Mouse (Mus musculus) midbrain, embryonic 15.5 days (tissue): ENCODE measurements around the gene Slc24a4. TPM values are rescaled to one million over a fixed set of nuclear protein-coding genes. Genes with fewer than 3 reads are reported as not detected.

Experiments
- ATAC-seq: fragments of 200-750 bp; cut with Nextera tagmentation; replicated peaks from 2 replicates; pipeline ENCODE4 v1.8.0; 2017; ENCODE audit warnings: moderate TSS enrichment
- H3K27ac ChIP-seq: fragments of 300-500 bp; sonication (generic); 2 replicates; pipeline ENCODE4 v1.5.1; 2015; ENCODE audit warnings: mild to moderate bottlenecking, inconsistent platforms
- H3K27me3 ChIP-seq: fragments of 300-500 bp; sonication (generic); replicated peaks from 2 replicates; pipeline ENCODE4 v1.6.1; 2015; ENCODE audit warnings: inconsistent platforms
- H3K36me3 ChIP-seq: fragments of 300-500 bp; sonication (generic); replicated peaks from 2 replicates; pipeline ENCODE4 v1.6.1; 2015; ENCODE audit warnings: inconsistent platforms
- H3K4me1 ChIP-seq: fragments of 300-500 bp; sonication (generic); 2 replicates; pipeline ENCODE4 v1.6.1; 2015; ENCODE audit warnings: inconsistent platforms
- H3K4me2 ChIP-seq: fragments of 300-500 bp; sonication (generic); 2 replicates; pipeline ENCODE4 v1.6.1; 2015; ENCODE audit warnings: inconsistent platforms, mild to moderate bottlenecking, moderate library complexity
- H3K4me3 ChIP-seq: fragments of 300-500 bp; sonication (generic); 2 replicates; pipeline ENCODE4 v1.5.1; 2015; ENCODE audit warnings: mild to moderate bottlenecking, inconsistent platforms
- H3K9ac ChIP-seq: fragments of 300-500 bp; sonication (generic); 2 replicates; pipeline ENCODE4 v1.6.1; 2015; ENCODE audit warnings: mild to moderate bottlenecking, inconsistent platforms
- H3K9me3 ChIP-seq: fragments of 300-500 bp; sonication (generic); 2 replicates; pipeline ENCODE4 v1.6.1; 2016; ENCODE audit warnings: inconsistent platforms
- WGBS: fragments of 180-500 bp; shearing (Covaris S2); methylation state at CpG from one replicate; pipeline ENCODE4 v1.1.7; 2015; ENCODE audit warnings: mixed read lengths; 5-methylcytosine and 5-hydroxymethylcytosine counted together
- polyA plus RNA-seq: library from polyadenylated mRNA; unstranded; fragments of >200 nt; fragmentation: Nextera tagmentation; extraction: Ambion mirVana; gene quantifications from 2 replicates; pipeline ENCODE4 v1.2.1, GENCODE M21; 2015

Slc24a4 gene
- polyA plus RNA-seq, 1 experiment from 2014 or later, result 1.7 TPM

GRCm38 (mm10) chr12:102282126-102282525, 153.6 kb downstream of the Slc24a4 start:
- ATAC-seq, result no peak
- Histone ChIP-seq H3K9me3 (no peaks in the 10 kb centered on the region), H3K4me2 (peak overlapping the region; percentile 99; the same call in 1 of the 2 replicates), H3K27ac (no peak overlapping the region), H3K4me1 (peaks cover 17% of the 10 kb centered on the region), H3K36me3 (no peaks in the 10 kb centered on the region), H3K4me3 (no peak overlapping the region), H3K27me3 (peaks cover 7% of the 10 kb centered on the region; the same call in 1 of the 2 replicates), H3K9ac (no peak overlapping the region)
- 47% methylated on average over 2 of the region's 2 CpGs for WGBS

DNA sequence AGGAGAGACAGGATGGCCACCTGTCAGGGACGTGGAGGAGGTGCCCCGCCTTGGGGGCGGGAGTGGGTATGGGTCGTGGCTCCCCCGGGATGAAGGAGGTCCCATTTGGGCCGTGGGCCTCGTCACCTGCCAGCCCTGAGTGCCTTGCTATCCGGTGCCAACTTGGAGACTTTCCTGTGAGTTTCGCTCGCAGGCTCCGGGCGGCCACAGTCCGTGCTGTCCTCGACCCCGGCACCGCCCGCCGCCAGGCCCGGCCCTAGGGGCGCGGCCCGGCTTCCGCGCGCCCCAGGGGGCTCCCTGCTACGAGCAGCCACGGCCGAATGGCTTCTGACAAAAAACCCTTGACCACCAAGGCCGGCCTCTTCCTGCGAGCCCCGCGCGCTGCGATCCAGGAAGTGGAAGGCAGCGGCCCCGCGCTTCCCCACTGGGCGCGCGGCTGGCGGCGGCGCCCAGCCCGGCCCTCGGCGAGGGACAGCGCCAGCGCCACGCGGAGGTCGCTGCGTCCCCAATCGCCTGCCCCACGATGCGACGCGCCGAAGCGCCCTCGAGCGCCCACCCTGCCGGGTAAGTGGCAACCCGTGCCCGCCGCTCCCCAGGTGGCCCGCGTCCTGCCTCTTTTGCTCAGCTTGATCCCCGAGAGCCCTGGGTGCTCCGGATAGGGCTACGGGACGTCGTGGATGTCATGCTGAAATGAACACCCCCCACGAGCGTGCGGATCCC, 154.4 kb downstream of the Slc24a4 start, which contains the start of gene Rin3:
Gene Rin3, plus strand, starts transcription at position 286 of the 720 bp plus-strand sequence.
- H3K36me3 ChIP-seq, result no peaks in the 10 kb centered on the region
- peak within 1 kb of the TSS; percentile 99 for H3K4me2 ChIP-seq
- peaks cover 17% of the 10 kb centered on the region for H3K4me1 ChIP-seq
- H3K27ac ChIP-seq, result peak within 1 kb of the TSS; percentile 25
- H3K27me3 ChIP-seq, result peaks cover 7% of the 10 kb centered on the region; the same call in 1 of the 2 replicates
- ATAC-seq, result peak; percentile 64
- peak within 1 kb of the TSS; percentile 55 for H3K9ac ChIP-seq
- 1% methylated on average over 63 of the region's 75 CpGs for WGBS
- H3K4me3 ChIP-seq, result peak within 1 kb of the TSS; percentile 52
- H3K9me3 ChIP-seq, result no peaks in the 10 kb centered on the region

DNA sequence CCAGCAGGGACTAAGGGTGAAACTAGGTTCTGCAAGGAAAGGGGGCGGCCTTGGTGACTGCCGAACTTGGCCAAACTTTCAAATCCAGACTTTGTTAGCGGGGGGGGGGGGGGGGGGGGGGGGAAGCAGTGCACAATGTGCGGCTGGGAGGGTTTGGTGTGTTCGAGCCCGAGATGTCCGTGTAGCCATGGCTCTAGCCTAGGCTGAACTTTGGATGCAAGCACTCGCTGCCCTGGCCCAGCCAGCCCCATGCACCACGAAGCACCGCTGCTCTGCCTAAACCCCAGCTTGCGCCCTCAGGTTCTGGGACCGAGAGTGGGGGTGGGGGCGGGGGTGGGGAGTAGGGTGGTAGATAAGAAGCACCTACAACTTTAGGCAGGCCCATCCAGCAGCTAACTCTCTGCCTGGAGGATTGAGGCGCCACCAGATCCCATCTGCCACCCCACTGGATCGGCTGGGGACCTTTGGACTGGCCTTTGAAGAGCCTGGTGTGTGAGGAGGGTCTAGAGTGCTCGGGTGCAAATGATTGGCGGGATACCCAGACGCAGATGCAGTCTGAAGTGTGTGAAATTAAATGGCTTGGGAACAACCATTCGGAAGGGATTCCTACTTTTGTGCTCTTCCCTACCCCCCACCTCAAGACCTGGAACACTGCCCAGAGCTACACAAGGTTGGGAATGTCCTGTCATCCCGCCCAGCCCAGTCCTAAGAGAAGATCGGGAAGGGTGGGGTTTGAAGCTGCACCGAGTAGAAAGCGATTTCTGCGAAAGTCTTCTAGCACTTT, 155.1 kb downstream of the Slc24a4 start:
- peaks cover 17% of the 10 kb centered on the region for H3K4me1 ChIP-seq
- H3K27me3 ChIP-seq, result peaks cover 7% of the 10 kb centered on the region; the same call in 1 of the 2 replicates
- H3K4me2 ChIP-seq, result peak overlapping the region; percentile 99
- no peaks in the 10 kb centered on the region for H3K36me3 ChIP-seq
- 5% methylated on average over 23 of the region's 24 CpGs for WGBS
- no peaks in the 10 kb centered on the region for H3K9me3 ChIP-seq
- H3K9ac ChIP-seq, result peak overlapping the region; percentile 55
- peak overlapping the region; percentile 52 for H3K4me3 ChIP-seq
- peak; percentile 61 for ATAC-seq
- peak overlapping the region; percentile 25; the same call in 1 of the 2 replicates for H3K27ac ChIP-seq

GRCm38 (mm10) chr12:102284267-102284610, 155.7 kb downstream of the Slc24a4 start:
- Histone ChIP-seq H3K4me2 (peak overlapping the region; percentile 99; the same call in 1 of the 2 replicates), H3K36me3 (no peaks in the 10 kb centered on the region), H3K9ac (no peak overlapping the region), H3K9me3 (no peaks in the 10 kb centered on the region), H3K4me3 (0 out of 2 replicates have a peak overlapping the region, but pooled peaks have one; percentile 52), H3K4me1 (peaks cover 17% of the 10 kb centered on the region), H3K27me3 (peaks cover 7% of the 10 kb centered on the region; the same call in 1 of the 2 replicates), H3K27ac (no peak overlapping the region)
- no peak for ATAC-seq
- 32% methylated on average over 9 of the region's 9 CpGs for WGBS

DNA sequence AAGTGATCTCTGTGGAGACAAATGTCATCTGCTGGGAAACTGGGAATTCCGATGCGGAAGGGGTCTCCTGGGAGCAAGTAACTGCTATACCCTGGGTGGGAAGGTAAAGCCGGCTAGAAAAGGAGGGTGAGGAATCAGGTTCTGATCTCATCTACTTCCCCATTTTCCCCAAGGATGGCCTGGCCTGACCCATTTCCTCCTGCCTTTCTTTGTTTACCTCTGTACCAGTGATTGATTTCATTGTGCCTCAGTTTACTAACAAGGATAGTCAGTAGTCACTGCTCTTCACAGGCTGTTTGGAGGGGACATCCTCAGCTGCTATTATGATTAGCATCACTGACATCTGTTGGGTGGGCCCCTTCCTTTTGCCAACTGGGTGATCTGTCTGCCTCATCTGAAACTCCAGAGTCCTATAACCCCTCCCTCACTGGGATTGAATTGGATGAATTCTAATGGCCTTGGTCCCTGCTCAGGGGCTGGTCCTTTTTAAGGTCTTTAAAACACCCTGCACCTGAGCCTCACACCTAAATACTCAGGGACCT, 156.2 kb downstream of the Slc24a4 start:
- H3K9ac ChIP-seq, result no peak overlapping the region
- H3K27ac ChIP-seq, result no peak overlapping the region
- peaks cover 17% of the 10 kb centered on the region for H3K4me1 ChIP-seq
- 57% methylated on average over 3 of the region's 3 CpGs for WGBS
- H3K4me2 ChIP-seq, result peak overlapping the region; percentile 99; the same call in 1 of the 2 replicates
- H3K27me3 ChIP-seq, result peaks cover 7% of the 10 kb centered on the region; the same call in 1 of the 2 replicates
- no peak for ATAC-seq
- no peaks in the 10 kb centered on the region for H3K9me3 ChIP-seq
- no peak overlapping the region for H3K4me3 ChIP-seq
- no peaks in the 10 kb centered on the region for H3K36me3 ChIP-seq

GRCm38 (mm10) chr12:102285318-102285717, 156.8 kb downstream of the Slc24a4 start:
- H3K9ac ChIP-seq, result no peak overlapping the region
- H3K4me1 ChIP-seq, result peaks cover 17% of the 10 kb centered on the region
- no peaks in the 10 kb centered on the region for H3K36me3 ChIP-seq
- H3K9me3 ChIP-seq, result no peaks in the 10 kb centered on the region
- H3K4me2 ChIP-seq, result no peak overlapping the region
- no peak overlapping the region for H3K27ac ChIP-seq
- WGBS, result 73% methylated on average over 6 of the region's 6 CpGs
- peaks cover 7% of the 10 kb centered on the region; the same call in 1 of the 2 replicates for H3K27me3 ChIP-seq
- no peak for ATAC-seq
- no peak overlapping the region for H3K4me3 ChIP-seq

GRCm38 (mm10) chr12:102285779-102286178, 157.2 kb downstream of the Slc24a4 start:
- Histone ChIP-seq H3K27ac (no peak overlapping the region), H3K4me1 (peaks cover 17% of the 10 kb centered on the region), H3K9me3 (no peaks in the 10 kb centered on the region), H3K4me2 (no peak overlapping the region), H3K4me3 (no peak overlapping the region), H3K27me3 (peaks cover 7% of the 10 kb centered on the region; the same call in 1 of the 2 replicates), H3K9ac (no peak overlapping the region), H3K36me3 (no peaks in the 10 kb centered on the region)
- ATAC-seq, result no peak
- 88% methylated on average over 5 of the region's 5 CpGs for WGBS

- H3K9me3 ChIP-seq, result no peaks in the 10 kb centered on the region
- WGBS, result 82% methylated on average over 10 of the region's 10 CpGs
- no peaks in the 10 kb centered on the region for H3K36me3 ChIP-seq
- peaks cover 7% of the 10 kb centered on the region; the same call in 1 of the 2 replicates for H3K27me3 ChIP-seq
- H3K4me3 ChIP-seq, result no peak overlapping the region
- H3K4me2 ChIP-seq, result no peak overlapping the region
- no peak overlapping the region for H3K9ac ChIP-seq
- no peak for ATAC-seq
- peaks cover 17% of the 10 kb centered on the region for H3K4me1 ChIP-seq
- H3K27ac ChIP-seq, result no peak overlapping the region
Observed at GRCm38 (mm10) chr12:102286681-102287414, 158.3 kb downstream of the Slc24a4 start.

GRCm38 (mm10) chr12:102287904-102288602, 159.5 kb downstream of the Slc24a4 start:
- Histone ChIP-seq H3K36me3 (no peaks in the 10 kb centered on the region), H3K27ac (no peak overlapping the region), H3K27me3 (peaks cover 7% of the 10 kb centered on the region; the same call in 1 of the 2 replicates), H3K9ac (no peak overlapping the region), H3K4me3 (no peak overlapping the region), H3K9me3 (no peaks in the 10 kb centered on the region), H3K4me2 (no peak overlapping the region), H3K4me1 (peaks cover 12% of the 10 kb centered on the region)
- 75% methylated on average over 6 of the region's 6 CpGs for WGBS
- ATAC-seq, result no peak

GRCm38 (mm10) chr12:102288846-102289245, 160.3 kb downstream of the Slc24a4 start:
- H3K9ac ChIP-seq, result no peak overlapping the region
- ATAC-seq, result no peak
- peaks cover 7% of the 10 kb centered on the region; the same call in 1 of the 2 replicates for H3K27me3 ChIP-seq
- WGBS, result 24% methylated on average over 2 of the region's 2 CpGs
- no peaks in the 10 kb centered on the region for H3K36me3 ChIP-seq
- no peak overlapping the region for H3K27ac ChIP-seq
- H3K4me2 ChIP-seq, result no peak overlapping the region
- H3K9me3 ChIP-seq, result no peaks in the 10 kb centered on the region
- H3K4me1 ChIP-seq, result peaks cover 4% of the 10 kb centered on the region
- H3K4me3 ChIP-seq, result no peak overlapping the region

DNA sequence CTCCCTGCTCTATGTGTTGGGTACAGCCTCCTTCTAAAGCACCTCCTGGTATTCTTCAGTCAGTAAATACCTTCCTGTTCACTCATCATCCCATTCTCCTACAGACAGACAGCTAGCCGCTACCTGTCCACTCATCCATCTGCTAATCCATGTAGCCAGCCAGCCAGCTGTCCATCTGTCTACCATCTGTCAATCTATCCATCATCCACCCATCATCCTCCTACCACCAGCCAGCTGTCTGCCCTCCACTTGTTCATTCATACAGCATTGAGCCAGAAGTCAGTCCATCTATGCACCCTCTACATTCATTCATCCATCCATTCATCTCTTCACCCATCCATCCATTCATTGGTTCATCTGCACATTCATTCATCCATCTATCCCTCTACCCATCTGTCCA, 161.0 kb downstream of the Slc24a4 start:
- ATAC-seq, result no peak
- Histone ChIP-seq H3K9ac (no peak overlapping the region), H3K36me3 (no peaks in the 10 kb centered on the region), H3K9me3 (no peaks in the 10 kb centered on the region), H3K4me2 (no peak overlapping the region), H3K27me3 (peaks cover 6% of the 10 kb centered on the region; the same call in 1 of the 2 replicates), H3K4me1 (no peaks in the 10 kb centered on the region), H3K4me3 (no peak overlapping the region), H3K27ac (no peak overlapping the region)
- 79% methylated on average over 1 of the region's 1 CpGs for WGBS
